Mouse (Mus musculus) urinary bladder, postnatal 10 days (tissue): ENCODE measurements at regions not wholly inside any gene's neighbourhood (a gene's known extent, or its start where the extent isn't known, plus 50 kb on each side); places are given as distances from the start of the nearest gene placed in this dataset.

Experiments used
- DNase-seq: peaks from one replicate; pipeline ENCODE4 v3.0.0; 2022; ENCODE audit warnings: low spot score

DNA sequence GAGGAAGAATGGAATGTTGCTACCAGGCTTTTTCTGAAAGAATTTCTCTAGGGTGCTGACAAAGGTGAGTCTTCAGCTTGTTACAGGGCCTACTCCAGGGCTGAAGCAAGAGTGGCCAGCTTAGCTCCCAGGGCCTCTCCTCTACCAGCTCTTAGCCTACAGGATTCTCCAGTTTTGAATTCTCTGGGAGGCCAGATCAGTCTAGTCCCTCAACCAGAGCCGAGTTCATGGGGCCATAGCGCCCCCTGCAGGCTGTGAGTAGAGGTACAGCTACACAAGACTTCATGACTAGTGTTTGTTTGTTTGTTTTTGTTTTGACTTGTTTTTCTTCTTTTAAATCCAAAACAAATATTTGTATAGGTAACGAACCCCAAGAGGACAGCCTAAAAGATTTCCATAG is 211.8 kb upstream of the Eef2kmt start:
- DNase-seq = no peak

DNA sequence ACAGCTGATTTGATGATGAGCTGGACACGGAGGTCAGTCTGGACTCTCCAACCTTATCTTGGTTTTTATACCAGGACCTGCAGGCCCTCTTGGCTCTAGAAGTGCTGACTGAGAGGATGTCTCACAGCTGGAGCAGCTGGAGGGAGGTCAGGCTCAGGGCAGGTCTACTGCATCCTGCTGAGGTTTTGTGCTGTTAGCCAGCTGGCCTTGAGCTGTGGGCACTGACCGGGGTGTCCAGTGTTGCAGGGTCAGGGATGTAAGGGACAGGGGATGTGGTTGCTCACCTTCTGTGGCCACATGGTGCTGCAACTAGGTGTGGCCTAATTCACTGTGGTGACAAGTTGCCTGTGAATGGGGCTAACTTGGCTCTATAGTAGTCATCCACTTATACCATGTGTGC is 211.0 kb upstream of the Eef2kmt start:
- no peak for DNase-seq

DNA sequence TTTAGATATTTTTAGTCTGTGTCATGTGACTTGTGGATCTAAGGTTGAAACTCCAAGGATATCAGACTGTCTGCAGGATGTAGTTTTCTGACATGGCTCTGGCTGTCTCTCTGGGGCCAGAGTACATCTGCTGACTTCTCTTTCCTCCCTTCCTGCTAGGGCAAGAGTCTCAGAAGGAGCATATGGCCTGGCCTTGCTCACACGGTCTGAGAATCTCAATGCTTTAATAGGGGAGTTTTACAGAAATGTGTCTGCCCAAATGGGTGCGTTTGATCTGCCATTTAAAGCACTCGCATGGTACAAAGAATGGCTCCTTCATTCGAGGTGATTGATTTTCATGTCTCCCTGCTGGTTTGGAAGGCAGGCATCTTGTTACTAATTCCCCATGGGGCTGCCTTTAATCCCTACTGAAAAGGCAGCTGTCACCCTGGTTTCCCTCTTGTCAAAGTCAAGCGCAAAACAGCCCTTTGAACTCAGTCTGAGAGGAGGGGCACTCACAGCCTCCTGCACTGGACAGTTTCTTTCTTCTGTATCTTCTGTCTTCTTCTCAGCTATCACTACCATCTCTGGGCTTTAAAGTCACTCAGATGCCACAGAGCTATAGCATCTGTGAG is 199.7 kb upstream of the Eef2kmt start:
- DNase-seq = no peak

DNA sequence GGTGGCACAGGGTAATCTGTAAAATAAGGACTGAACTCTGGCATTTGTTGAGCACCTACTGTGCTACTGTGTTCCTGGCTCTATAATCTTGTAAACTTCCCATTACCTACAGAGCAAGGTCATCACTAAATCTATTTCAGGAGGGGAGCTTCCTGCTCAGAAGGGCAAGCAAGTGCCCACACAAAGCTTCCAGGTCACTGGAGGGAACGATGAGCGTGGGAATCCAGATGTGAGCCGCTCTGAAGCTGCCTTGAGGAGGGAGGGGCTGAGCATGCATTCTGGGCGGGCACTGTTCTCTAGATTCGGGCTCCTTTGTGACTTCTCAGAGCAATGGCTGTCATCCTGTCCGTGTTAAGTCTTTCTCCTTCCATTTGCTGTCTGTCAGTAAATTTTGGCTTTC is 198.5 kb upstream of the Eef2kmt start:
- no peak for DNase-seq

DNA sequence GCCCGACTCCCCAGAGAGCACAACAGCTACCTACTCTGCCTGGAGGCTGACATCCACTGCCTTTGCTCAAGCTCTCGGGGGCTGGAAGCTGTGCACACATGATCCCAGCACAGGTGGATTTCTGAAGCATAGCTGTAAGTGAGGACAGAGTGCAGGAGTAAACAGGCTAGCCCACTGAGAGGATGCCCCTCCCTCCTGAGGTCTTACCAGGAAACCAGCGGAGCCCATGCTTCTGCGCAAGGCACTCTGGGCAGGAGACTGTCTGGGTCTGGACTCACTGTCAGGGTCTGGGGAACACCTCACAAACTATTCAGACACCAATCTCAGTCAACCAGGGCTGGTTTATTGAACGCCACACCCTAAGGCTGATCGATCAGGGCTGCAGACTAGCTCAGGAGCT is 197.2 kb upstream of the Eef2kmt start:
- no peak for DNase-seq

DNA sequence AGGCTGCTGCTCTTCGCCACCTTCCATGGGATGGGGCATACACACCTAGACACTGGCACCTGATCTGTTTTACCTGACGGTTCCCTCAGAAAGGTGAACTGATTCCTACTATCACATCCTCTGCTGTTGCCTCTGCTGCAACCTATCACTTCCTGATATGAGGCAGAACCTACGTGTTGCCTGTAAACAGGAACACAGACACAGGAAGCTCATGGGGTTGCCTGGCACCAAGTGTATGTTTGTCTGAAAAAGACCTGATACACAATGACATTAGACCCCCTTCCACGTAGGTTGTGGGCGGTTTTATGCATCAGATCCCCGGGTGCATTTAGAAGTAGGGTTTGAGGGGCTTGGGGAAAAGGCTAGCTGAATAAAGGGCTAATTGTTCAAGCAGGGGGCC is 190.0 kb upstream of the Eef2kmt start:
- no peak for DNase-seq

DNA sequence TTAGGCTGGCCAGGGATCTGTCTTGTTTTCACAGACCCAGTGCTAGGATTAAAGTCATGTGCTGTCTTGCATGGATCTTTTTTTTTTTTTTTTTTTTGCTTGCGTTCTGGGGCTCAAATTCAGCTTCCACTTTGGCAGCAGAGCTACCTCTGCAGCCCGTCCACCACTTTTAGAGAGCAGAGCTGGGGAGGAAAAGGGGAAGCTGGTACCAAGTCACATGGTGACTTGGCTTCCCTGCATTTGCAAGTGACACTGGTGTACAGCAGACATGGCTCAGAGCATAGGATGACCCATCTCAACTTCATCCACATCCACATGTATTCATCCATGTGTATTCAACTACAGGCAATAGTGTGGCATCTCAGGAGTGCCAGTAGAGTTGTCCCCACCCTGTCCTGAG is 189.0 kb upstream of the Eef2kmt start:
- no peak for DNase-seq

DNA sequence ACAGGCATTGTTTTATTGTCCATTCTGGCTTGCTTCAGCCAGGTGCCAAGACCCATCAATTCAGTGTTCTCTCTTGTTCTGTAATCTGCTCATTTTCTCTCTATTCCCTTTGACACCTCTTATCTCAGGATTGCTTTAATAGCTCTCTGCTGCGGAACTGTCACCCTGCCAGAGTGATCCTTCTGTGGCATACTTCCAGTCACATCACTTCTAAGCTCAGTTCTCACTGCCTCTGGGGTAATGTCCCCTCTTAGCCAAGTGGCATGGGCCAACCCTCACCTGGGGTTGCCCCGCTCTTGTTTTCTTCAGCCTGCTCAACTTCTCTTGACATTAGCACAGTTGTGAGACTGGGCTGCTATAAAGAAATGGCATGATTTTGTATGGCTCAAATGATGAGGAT is 183.9 kb upstream of the Eef2kmt start:
- DNase-seq = no peak

DNA sequence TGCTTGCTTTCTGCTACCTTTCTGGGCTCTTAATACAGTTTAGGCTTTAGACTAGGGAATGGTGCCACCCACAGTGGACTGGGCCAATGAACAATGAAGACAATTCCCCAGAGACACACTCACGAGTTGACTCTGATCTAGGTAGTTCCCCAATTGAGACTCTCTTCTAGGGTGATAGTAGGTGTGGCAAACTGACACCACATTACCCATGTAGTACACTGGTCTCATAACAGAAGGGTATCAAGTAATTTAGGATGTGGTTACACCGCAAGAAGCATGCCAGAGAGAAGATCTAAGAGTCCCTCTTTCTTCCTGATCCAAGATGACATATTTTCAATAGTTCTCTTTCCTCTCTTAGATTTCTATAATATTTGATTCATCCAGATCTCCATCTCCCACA is 182.6 kb upstream of the Eef2kmt start:
- DNase-seq = no peak

DNA sequence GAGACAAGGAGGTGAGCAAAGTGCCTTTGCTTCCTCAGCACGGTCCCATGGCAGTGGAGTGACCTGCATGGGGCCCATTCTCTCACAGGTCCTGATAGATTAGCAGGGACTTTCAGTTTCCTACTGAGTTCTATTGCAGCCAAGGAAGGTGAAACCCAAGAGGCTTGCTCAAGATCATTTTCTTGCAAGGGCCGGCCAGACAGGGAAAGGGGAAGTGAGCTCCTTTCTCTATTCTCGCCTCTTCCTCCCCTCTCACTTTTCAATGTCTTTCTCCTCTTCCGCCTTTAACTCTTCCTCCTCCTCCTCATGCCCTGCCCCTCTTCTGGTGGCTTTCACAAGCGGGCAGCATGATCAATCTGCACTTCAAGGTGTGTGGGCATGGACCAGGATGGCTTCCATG is 175.9 kb upstream of the Eef2kmt start:
- DNase-seq = no peak

DNA sequence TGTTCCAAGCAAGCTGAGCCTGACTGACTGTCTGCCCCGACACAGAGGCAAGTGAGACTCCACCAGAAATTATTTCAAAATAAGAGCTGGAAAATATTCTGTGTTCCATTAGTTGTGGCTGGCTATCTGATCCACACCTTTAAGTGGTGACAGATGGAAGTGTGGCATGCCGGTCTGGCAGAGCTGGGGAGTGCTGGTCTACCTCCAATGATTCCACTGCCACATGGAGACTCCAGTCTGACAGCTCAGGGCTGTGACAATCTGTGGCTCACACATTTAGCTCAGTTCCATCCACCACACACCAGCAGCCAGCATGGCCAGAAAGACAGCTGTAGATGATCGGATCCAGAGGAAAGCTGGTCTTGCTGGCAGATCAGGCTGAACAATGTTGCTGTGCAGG is 175.3 kb upstream of the Eef2kmt start:
- DNase-seq = no peak

DNA sequence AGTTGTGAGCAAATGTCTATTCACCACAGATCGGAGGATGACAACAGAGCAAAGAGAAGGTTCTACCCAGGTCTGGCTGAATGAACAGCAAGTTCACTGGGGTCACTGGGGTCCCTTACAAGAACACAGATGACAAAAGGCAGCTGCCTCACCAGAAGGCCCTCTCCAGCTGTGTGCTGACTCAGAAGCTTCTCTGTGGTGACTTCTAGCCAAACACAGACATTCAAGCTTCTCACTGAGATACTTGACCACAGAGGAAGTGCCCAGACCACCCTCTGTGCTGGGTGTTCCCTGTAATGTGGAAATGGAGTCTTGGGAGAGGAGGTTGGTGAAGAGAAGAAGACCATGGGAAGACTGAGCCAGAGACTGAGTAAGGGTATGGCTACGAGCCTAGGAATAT is 173.7 kb upstream of the Eef2kmt start:
- DNase-seq = no peak

DNA sequence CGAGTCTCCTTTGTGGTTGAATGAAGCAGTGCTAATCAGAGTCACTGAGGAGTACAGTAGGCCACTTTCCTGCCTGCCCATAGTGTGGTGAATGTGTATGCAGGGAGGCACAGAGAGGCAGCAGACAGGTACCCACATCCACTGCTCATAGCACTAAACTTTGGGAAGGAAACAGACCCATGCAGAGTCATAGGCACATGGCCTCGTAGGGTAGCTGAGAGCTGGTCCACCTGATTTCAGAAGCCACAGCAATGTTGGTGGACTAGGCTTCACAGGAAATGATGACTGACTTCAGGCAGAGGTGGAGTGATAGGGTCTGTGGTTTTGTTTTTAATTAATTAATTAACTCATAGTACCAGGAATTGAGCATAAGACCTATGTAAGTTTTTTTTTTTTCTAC is 170.1 kb upstream of the Eef2kmt start:
- DNase-seq = no peak

DNA sequence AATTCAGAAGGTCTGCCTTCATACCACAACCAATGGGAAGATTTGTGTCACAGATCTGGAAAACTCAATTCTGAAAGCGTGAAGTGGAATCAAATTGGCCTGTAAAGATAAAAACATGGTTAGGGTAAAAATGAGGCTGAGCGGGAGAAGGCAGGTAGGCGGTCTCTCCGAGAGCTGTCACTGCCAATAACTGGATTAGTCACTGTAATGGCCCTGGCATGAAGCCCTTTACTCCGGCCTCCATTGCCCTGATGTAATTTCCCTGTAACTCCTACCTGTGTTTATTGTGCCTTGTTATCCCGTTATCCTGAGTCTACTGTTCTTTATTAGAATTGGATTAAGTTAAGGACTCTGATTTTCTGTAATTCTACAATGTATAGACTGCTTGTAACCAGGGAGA is 166.3 kb upstream of the Eef2kmt start:
- no peak for DNase-seq

DNA sequence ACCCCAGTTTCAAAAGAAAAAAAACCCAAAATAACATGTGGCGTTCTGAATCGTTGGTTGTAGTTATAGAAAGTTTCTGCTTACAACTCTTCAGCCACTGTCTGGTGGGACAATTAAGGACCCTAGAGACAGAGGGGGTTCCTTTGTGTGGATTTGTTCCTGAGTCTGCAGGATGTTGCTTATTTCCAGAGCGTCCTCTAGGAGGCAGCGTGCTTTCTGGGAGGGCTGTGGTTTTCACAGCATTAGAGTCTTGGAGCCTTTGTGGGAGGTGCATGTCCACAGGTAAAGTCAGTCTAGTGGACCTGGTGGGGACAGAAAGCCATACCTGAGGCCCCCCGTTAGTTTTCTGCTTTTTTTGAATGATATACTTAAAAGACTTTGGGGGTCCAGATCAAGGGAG is 165.8 kb upstream of the Eef2kmt start:
- DNase-seq = no peak

DNA sequence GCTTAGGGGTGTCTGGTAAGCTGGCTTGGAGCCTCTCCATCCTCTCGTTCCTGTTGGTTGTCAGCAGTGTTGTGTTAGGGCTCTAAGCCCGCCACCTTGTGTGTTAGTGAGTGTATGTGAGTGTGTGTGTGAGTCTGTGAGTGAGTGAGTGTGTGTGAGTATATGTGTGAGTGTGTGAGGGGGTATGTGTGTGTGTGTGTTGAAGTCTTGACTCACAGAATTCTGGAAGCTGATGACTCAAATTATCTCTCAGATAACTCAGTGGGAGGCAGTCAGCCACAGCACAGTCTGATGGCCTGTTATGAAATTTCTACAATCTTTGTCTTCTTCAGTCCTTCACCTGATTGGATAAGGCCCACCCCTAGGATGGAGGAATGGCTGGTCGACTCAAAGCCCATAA is 163.7 kb upstream of the Eef2kmt start:
- DNase-seq = no peak

DNA sequence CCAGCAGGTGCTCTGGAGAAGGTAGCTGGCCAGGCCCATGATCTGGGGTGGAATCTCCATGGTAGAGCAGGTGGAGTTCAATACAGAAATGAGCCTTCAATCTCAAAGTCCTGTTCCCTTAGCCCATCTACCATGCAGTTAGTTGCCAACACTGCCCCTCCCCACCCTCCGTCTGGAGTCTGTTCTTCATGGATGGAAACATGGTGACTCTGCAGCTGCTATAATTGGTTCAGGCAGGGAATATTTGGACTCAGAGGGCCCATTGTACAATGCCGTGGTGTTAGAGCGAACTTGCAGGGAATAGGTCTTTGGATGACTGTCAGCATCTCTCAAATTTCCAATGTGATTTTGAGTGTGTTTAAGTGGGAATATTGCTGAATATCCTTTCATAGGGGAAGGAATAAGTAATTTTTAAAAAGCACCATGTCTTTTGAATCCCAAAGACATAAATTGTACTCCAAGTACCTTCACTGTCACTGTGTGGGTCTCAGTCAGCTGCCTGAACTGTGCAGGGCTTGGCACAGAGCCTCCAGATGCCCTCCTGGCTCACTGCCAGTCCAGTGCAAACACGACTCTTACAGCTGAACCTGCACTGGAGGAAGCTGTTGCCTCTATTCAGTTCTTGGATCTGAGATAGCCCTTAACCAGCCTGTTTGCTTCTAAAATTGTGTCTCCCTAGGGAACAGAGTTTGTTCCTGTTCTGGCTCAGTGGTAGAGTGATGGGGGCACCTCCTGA is 162.8 kb upstream of the Eef2kmt start:
- DNase-seq = no peak

DNA sequence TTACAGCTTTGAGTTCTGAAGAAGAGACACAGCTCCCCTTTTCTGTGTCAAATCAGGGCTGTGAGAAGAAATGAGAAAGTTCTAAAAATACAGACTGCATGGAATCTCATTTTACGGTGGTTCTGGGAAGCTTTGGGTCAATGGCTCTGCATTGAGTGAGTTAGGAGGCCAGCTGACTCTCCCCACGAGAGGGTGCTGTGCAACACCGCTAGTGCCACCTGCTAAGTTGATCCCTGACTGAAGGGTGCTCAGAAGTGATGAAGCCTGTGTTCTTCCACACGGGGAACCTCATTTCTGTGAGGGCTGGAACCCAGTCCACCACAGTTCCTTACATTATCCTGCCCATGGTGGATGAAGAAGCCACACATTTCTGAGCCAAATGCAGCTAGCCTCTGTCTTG is 159.5 kb upstream of the Eef2kmt start:
- DNase-seq = no peak

DNA sequence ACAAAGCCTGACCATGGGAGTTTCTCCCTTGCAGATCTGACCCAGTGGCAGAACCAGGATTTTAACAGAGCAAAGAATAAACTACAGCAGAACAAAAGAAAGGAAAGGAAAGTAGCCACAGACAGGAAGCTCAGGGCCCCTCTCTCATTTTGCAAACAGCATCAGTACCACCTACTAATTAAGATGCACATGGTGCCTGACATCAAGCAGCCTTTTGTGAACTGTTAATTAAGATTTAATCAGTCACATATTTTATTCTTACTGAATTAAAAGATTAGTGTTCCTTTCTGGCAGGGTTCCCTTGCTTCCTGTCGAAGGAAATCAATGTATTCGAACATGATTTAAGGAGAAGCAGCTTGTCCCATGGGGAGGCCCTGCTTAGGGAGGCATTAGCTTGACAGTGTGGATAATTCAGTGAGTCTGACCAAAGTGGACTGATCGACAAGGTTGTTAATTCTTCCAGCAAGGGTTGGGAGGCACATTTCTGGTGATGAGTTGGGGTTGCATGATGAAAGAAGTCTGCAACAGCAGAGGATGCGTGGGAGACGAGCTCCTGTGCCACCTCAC is 156.1 kb upstream of the Eef2kmt start:
- no peak for DNase-seq

DNA sequence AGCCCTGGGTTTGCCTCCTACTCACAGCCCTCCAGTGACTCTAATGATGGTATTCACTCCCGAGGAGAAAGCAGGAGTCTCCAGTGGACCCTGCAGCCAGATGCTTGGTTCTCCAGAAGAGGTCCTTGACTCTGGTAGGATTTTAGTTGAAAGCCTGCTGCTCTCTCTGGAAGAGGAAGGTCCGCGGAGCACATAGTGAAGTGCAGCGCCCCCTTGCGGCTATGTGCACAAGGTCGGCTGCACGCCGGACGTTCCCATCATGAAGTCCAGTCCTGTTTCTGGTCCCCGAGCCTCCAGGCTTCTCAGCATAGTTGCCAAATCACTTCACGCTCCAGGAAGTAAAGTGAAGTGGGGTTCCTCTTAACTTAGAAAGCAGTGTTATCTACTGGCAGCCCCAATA is 150.9 kb upstream of the Eef2kmt start:
- no peak for DNase-seq

DNA sequence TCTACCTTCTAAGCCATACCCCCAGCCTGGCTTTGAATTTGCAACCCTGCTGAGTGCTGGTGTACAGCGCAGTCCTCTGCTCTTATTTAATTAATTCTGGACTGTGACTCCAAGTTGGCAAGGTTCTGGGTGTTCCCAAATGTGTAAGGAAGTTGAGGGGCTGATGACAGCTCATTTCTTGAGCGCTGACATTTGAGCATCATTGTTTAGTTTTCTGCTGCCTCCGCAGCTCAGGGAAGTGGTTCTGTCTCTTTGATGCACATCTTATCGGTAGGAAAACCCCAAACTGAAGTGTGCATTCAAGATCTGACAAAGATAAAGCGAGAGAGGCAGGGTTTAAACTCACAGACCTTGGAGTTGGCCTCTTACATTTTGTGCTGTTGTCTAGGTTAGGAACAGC is 137.6 kb upstream of the Eef2kmt start:
- no peak for DNase-seq

DNA sequence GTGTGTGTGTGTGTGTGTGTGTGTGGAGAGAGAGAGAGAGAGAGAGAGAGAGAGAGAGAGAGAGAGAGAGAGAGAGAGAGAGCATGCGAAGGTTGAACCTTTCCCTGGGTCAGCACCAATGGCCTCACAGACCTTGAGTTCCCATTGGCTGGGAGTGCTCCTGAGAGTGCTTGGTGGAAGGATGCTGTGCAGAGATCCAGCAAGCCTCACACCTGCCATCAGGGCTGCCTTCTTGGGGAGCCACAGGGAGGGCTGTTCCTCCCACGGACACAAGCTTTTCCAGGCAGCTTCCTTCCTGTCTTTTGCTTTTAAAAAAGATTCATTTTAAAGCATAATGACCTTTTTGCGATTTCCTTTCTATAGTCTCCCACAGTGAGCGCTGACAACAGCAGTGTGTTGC is 127.1 kb upstream of the Eef2kmt start:
- DNase-seq = no peak

DNA sequence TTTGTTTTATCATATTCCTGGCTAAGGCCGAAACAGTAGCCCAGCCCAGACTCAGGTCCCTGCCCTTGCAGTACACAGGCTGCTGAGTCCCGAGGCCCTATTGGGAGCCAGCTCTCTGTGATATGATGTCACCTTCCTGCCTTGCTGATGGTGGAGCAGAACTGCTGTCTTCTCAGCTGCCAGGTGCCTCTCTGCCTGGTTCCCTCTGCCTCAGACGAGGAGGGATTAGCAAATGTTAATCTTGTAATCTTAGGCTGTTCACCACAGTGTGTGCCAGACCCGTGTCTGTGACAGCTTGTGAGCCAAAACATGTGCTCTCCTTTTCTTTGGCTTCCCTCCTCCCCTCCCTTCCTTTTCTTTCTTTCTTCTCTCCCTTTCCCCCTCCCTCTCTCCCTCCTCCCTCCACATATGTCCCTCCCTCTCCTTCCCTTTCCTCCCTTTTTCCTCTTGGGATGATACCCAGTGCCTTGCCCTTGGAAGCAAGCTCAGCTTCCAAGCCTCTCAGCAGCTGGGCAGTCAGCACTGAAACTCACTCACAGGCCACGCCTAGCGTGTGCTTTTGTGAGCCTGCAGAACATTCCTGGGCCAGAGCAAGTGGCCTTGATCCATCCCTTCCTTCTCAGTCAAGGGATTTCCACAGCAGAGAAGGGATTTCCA is 126.6 kb upstream of the Eef2kmt start:
- no peak for DNase-seq
